Mouse (Mus musculus): ENCODE measurements around the gene Fam71e2.

Gene Fam71e2

GRCm38 (mm10) chr7:4777851-4778637 lies 6.9 kb upstream of the Fam71e2 start:
- DNase-seq: no peak

GRCm38 (mm10) chr7:4776861-4777830 lies 6.0 kb upstream of the Fam71e2 start:
- no peak for DNase-seq

- DNase-seq: no peak
These were observed 5.0 kb upstream of the Fam71e2 start for GRCm38 (mm10) chr7:4776131-4776530.

GRCm38 (mm10) chr7:4764946-4765710 lies 6.0 kb downstream of the Fam71e2 start:
- DNase-seq: no peak

GRCm38 (mm10) chr7:4759670-4760069 lies 11.4 kb downstream of the Fam71e2 start:
- no peak for DNase-seq

GRCm38 (mm10) chr7:4752821-4753570 lies 18.1 kb downstream of the Fam71e2 start, which contains the start of gene Cox6b2:
Gene Cox6b2, minus strand, starts transcription at chr7:4753094.
- DNase-seq: peak; percentile 37

GRCm38 (mm10) chr7:4751971-4752820 lies 18.9 kb downstream of the Fam71e2 start:
- no peak for DNase-seq

GRCm38 (mm10) chr7:4749169-4749568 lies 21.9 kb downstream of the Fam71e2 start:
- DNase-seq: no peak

GRCm38 (mm10) chr7:4748321-4748720 lies 22.8 kb downstream of the Fam71e2 start:
- no peak for DNase-seq

GRCm38 (mm10) chr7:4747156-4747899 lies 23.8 kb downstream of the Fam71e2 start:
- no peak for DNase-seq

GRCm38 (mm10) chr7:4746326-4746980 lies 24.6 kb downstream of the Fam71e2 start:
- DNase-seq: no peak

- DNase-seq: no peak
These were observed 26.2 kb downstream of the Fam71e2 start for GRCm38 (mm10) chr7:4744886-4745285.

GRCm38 (mm10) chr7:4743354-4743753 lies 27.7 kb downstream of the Fam71e2 start:
- DNase-seq: no peak

- no peak for DNase-seq
These were observed 28.7 kb downstream of the Fam71e2 start for GRCm38 (mm10) chr7:4742482-4742819.

GRCm38 (mm10) chr7:4741672-4742481 lies 29.2 kb downstream of the Fam71e2 start:
- no peak for DNase-seq

GRCm38 (mm10) chr7:4741151-4741550 lies 30.0 kb downstream of the Fam71e2 start:
- peak; percentile 27 for DNase-seq

- DNase-seq: no peak
These were observed 30.8 kb downstream of the Fam71e2 start for GRCm38 (mm10) chr7:4740309-4740727.

- peak; percentile 98 for DNase-seq
These were observed 31.4 kb downstream of the Fam71e2 start, which contains the start of gene Kmt5c for GRCm38 (mm10) chr7:4739544-4740275. Gene Kmt5c, plus strand, starts transcription at chr7:4740115.

Data from right cerebral cortex, postnatal 25 days (tissue).